Mouse (Mus musculus): Measurements from ENCODE around the gene Celf2. TPM values are rescaled to one million over a fixed set of nuclear protein-coding genes. Genes with fewer than 3 reads are reported as not detected.
"Not testable (repeated sequence)": the region's sequence is repeated elsewhere in the genome, so short reads cannot be mapped to it uniquely, and the experiment has no call there.

Celf2 gene
- total RNA-seq, 2 experiments from 2014 or later: 53.7 to 61.2 TPM

DNA sequence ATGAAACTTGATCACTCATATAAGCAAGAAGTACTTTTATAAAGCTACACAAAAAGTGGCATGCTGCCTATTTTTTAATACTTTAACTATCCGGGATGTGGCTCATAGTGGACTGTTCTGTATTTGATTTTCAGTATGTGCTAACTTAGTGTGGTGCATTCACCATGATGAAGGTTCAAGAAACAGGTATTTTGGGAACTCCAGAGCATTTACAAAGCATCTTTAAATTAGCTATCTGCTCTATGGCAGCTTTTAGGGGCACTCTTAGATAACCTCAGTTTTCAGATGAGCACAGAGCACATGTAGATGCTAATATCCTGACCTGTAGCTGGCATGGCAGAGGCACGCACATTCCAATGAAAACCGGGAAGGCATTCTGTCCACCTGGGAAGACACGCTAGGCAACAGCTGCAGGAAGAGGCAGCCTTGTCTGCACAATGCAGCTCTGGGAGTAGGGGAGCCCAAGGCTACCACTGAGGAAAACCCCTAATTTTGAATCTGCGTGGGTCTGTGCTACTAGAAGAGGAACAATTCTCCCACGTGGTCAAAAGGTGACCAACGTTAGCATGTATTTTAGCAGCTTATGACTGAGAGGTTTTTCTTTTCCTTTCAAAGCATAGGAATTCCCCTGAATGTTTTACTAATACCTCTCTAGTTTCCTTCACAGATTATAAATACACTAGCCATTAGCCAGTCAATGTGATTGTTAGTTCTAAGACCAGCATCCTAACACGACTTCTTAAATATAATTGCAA, 911.1 kb downstream of the Celf2 start:
- intact Hi-C loops (cut with DNase I; ENCODE audit: low total_unique reads): no loop called here
- DNase-seq: no peak

DNA sequence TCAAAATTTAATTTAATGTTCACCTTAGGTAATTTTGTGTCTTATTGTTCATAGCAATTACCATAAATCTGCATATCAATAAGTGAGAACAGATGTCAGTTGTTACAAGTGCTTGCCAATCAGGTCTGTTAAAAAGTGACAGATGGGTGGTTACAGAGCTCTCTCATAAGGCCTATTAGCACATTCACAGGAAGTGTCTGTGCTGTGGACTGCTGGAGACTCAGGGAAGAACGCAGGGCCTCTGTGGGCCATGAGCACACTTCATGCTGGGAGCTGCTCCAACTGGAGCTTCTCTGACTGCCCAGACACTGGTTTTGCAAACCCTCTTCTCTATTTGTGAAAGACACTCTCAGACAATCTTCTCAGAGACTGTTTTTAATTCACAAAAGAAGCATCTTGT, 914.6 kb downstream of the Celf2 start:
- intact Hi-C loops (cut with DNase I; ENCODE audit: low total_unique reads): no loop called here
- no peak for DNase-seq

DNA sequence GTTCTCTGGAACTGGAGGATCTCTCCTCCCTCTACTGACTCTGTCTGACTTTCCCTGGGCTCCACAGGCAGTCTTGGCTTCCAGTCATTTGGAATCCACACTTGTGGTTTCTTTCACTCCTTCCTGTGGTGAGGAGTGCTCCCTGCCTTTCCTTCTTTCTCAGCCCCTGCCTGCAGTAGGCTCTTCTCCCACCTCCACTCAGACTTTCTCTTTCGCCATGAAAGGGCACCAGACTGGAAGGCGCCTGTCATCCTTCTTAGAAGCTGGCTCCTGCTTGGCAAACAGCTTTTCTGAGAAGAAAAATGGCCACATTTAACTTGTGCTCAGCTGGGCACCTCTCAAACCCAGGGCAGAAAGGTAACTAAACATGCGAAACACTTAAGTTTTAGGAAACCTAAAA, 915.2 kb downstream of the Celf2 start:
- intact Hi-C loops (cut with DNase I; ENCODE audit: low total_unique reads): no loop called here
- no peak for DNase-seq

DNA sequence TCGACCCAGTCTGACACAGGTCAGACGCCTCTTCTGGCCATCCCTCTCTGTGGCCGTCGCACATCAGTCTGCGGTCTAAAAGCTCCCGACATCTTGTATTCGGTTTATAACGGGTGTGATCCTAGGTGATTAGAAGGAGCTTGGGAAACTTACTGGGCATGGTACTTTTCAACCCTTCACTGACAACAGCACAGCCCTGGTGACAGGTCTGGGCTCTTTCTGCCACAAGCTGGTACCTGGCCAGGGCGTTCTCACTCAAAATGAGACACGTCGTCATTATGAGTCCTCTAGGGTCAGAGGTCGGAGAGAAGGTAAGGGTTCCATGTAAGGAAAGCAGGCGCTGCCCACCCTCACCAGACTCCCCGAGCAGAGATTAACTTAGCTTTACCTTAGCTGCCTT, 915.6 kb downstream of the Celf2 start:
- intact Hi-C loops (cut with DNase I; ENCODE audit: low total_unique reads): no loop called here
- no peak for DNase-seq

DNA sequence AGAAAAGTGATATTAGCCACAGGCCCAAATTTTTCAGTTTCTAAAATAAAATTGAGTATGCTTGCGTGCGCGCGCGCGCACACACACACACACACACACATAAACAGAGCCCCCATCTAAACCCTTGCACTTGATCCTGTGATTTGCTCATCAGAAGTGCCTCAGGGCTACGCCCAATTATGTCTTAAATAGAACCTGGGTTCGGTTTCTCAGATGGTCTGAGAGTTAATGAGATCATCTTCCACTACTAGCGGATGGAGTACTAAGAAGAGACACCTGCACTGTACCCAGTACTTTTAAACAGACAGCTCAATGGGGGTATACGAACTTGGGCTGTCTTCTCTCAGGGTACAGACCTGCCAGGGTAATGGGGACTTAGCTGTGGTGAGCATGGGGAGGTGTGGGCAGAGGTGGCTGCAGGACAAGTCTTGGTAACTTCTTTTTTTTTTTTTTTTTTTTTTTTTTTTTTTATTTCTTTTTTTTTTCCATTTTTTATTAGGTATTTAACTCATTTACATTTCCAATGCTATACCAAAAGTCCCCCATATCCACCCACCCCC, 923.2 kb downstream of the Celf2 start:
- intact Hi-C loops (cut with DNase I; ENCODE audit: low total_unique reads): no loop called here

DNA sequence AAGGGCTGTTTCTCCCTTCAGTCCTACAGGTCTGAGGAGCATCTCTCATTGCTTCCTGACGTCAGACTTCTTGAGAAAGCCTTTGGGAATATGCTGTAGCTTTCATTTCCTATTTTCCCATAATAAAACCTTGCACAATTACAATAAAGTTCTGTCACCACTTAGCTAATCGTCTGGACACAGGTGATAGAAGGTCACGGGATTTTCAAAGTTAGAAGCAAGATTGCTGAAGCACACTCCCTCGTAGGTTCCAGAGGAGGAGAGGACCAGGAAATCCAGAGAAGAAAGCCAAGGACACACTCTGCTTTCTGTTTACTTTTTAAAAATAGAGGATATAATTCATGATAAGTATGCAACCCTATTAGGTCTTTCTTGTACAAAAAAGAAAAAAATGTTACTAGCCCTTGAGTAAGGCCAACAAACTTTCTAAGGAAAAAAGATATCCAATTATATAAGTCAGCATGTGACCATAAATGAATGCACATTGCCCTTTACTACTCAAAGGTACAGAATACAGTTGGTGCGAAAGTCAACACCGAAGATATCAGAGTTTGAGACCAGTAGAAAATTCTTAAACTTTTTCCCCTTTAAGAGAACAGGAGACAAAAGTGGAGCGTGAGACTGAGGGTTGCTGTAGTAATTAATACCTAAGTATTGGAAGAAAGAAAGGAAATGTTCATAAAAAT, 924.2 kb downstream of the Celf2 start:
- no peak for DNase-seq
- intact Hi-C loops (cut with DNase I; ENCODE audit: low total_unique reads): no loop called here

More for the DNA sequence above, 923.2 kb downstream of the Celf2 start:
- no peak for DNase-seq

DNA sequence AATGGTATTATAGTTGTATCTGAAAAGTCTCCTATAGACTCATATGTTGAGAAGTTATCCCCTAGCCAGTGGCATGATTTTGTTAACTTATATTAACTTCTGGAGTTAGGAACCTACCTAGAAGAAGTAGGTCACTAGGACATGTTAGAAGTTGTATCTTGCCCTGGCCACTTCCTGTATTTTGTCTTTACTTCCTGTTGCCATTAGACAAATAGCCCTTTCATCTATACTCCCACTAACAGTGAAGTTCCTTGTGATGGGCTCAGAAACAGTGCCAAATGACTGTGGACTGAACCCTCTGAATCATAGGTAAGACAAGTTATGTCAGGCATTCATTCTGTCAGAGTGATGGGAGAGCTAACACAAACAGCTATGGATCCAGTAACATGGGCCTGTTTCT, 926.7 kb downstream of the Celf2 start:
- intact Hi-C loops (cut with DNase I; ENCODE audit: low total_unique reads): no loop called here
- DNase-seq: no peak

DNA sequence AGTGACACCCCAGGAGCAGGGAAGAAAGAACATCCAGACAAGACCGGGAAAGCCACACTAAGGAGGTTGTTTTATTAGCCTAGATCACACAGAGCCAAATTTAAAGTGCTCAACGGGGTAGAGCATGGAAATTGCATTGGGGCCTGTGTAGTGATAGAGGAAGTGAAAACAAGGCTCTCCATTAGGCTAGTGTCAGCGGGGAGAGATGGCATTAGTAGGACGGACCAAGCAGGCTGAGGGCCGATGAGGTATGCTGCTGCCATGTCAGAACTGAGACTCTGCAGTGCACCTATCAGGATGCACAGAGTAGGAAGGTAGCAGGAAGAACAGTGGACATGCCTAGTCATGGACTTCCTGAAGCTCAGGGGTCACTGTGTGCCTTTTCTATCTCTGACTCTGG, 929.3 kb downstream of the Celf2 start:
- DNase-seq: no peak
- intact Hi-C loops (cut with DNase I; ENCODE audit: low total_unique reads): no loop called here

DNA sequence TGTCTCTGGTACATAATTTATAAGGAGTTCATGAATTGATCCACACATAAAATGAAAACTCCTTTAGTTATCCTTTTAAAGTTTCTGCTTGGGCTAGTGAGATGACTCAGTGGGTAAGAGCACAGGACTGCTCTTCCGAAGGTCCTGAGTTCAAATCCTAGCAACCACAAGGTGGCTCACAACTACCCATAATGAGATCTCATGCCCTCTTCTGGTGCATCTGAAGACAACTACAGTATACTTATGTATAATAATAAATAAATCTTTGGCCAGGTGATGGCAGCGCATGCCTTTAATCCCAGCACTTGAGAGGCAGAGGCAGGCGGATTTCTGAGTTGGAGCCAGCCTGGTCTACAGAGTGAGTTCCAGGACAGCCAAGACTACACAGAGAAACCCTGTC, 934.0 kb downstream of the Celf2 start:
- intact Hi-C loops (cut with DNase I; ENCODE audit: low total_unique reads); DNase-seq: not testable (repeated sequence)

DNA sequence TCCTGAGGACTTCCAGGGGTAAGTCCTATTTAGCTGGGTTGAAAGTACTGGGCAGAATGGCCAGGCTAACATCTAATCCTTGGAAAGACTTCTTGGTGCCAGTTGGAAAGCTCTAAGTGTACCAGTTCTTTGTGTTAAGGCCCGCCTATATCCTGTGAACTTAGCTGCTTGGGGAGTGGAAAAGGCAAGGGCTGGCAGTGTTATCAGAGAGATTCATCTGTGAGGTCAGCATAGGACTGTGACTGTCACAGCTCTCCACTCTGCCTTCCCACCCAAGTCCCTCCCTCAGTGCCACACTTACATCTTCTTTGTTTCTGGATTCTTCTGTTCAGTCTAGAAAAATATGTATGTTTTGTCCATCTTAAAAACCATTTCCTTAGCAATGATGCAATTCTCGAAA, 935.7 kb downstream of the Celf2 start:
- DNase-seq: no peak
- intact Hi-C loops (cut with DNase I; ENCODE audit: low total_unique reads): no loop called here

DNA sequence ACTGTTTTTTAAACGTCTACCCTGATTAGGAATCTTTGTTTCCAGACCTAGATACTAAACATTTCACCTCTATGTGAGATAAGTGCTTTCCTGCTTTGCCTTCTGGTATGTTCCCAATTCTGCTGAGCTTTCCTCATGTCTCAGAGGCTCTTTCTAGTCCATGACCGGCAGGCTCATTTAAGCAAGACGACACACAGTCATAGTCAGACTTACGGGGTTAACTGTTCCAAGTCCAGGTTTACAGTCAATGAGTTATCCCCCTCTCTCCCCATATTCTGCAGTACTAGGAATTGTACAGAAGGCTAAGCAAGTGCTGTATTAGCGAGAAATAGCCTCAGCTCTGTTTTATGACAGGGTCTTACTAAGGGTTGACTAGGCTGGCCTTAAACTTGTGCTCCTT, 936.4 kb downstream of the Celf2 start:
- intact Hi-C loops (cut with DNase I; ENCODE audit: low total_unique reads): no loop called here
- no peak for DNase-seq

DNA sequence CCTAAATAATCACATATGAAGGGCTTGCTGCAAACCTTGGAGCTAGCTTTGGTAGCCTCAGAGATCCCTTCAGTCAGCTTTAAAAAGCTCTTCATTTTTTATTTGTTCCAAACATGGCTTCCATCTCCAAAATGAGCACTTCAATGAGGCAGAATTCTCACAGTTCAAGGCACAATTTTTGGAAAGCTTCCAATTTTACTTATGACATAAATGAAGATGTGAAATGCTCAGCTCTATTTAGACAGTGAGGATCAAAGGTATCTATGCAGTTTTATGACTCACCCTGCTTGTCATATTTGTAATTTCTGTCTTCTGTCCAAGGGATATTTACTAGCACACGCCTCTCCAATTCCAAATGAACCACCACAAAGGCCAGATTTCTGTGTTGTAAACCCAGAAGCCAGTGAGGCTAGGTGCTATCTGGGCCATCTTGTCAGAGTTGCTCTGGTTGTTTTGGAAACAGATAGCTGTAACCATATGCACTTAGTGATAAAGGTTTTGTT, 940.3 kb downstream of the Celf2 start:
- DNase-seq: no peak
- intact Hi-C loops (cut with DNase I; ENCODE audit: low total_unique reads): no loop called here

DNA sequence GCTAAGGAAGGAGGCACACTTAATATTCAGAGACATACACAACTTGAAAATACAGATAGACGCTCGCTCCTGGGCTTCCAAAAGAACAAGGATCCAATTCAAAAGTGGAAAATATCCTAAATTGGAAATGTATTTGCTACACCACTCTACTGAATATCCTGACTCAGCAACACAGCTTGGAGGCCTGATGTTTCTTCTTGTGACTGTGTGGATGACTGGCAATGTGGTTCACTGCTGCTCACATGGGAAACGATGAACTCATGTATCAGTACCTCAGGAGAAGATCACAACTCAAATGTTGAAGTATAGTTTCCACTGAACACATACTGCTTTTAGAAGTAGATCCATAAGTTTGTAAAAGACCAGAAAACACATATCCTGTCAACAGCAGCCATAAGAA, 944.2 kb downstream of the Celf2 start:
- intact Hi-C loops (cut with DNase I; ENCODE audit: low total_unique reads): no loop called here
- no peak for DNase-seq

DNA sequence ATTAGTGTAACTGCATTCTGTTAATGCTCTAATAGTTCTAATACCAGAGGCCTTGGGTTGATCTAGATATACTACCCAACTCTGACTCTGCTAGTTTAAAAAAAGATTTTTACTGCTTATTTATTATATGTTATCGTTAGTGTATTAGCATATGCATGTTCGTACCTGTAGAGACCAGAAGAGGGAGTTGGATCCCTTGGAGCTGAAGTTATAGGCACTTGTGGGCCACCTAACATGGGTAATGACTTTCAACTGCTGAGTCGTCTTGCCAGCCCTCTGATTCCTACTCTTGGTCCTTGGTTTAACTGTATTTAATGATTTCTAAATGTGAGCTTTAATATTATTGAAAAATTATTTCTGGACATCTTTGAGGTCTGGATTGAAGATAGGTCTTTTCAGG, 948.0 kb downstream of the Celf2 start:
- intact Hi-C loops (cut with DNase I; ENCODE audit: low total_unique reads): no loop called here
- DNase-seq: no peak

DNA sequence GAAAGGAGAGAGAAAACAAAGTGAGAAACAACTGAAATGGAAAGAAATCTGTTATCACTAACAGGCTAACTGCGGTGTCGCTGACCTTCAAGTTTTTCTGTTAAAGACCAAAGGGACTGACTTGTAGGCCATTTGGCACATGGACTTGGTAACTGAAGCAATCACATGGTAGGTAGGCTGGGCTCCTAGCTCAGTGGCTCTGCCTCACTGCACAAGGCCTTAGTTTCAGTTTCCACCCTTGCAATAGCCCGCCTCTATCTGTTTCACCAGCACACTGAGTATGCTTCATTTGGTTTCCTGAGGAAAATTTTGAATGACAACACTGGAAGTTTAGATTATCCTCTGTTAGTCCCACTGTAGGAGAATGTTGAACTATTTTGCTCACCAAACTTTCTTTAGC, 948.6 kb downstream of the Celf2 start:
- no peak for DNase-seq

DNA sequence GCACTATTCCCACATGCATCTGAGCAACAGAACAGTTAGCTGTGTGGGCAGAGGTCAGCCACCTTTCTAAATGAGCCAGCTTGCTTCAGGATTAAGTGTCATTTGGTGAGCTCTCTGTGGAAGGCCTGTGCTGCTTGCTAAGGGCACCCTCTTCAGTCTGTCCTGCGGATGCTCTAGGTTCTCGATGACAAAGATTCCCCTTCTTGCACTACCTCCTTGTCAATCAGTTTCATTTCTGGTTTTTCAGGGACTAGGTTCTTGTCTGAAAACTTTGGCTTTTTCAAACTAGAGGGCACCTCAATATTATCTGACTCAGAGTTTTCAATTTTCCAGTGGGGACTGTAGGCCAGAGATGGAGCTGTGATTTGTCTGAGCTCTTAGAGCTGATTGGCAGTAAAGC, 949.8 kb downstream of the Celf2 start:
- intact Hi-C loops (cut with DNase I; ENCODE audit: low total_unique reads): no loop called here
- no peak for DNase-seq

More for the DNA sequence above, 948.6 kb downstream of the Celf2 start:
- intact Hi-C loops (cut with DNase I; ENCODE audit: low total_unique reads): no loop called here

DNA sequence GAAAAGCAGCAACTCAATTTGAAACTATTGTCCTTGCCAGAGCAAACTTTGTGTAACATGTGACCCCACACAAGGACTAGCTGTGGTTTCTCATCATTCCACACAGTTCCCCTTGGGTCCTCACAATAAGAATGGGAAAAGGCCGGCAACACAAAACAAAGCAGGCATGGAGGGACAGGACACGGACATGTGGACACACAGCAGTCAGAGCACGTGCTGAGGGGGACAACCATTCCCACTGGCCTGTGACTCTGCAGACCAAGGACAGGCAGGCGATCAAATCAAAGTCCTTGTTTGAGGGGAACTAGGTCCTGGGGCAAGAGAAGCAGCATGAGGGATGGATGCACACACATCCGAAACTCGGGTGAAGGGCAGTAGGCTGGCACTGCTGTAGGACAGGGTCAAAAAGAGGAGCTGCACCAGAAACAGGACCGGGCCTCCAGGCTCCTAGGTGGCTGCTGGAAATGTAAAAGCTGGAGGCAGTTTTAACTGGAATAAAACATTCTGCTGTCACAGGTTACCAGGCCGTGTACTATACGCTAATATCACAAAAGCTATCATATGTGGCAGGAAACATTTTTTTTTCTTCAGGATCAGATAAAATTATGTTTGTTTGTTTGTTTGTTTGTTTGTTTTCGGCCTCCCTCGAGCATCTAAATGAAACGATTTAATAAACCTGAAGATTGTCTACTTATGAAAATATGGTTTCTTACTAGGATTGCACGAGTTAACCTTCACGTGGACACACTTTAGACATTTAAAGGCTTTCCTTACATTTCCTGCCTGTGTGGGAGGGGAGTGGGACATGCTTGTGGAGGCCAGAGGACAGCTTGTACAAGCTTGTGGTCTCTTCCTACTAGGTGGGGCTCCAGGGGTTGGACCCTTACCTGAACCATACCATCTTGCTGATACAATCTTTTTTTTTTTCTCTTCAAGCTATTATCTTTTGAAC, 950.8 kb downstream of the Celf2 start:
- no peak for DNase-seq
- intact Hi-C loops (cut with DNase I; ENCODE audit: low total_unique reads): no loop called here

DNA sequence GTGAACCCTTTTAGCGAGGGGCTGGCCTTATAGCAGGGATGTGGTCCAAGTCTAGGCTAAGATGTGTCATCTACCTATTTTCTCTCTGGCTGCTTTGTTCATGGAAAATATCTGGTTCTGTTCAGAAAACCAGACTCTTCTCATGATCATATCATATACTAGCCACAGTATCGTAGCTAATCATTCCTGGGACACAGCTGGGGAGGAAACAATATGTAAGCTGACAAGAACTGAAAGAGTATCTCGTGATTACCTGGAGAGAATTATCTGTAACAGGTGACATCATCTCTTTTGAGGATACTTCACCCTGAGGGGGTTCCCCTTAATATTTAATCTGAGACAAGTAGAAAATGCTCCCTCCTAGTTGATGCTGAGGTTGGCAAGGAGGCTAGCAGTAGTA, 951.6 kb downstream of the Celf2 start:
- intact Hi-C loops (cut with DNase I; ENCODE audit: low total_unique reads): no loop called here
- DNase-seq: no peak

DNA sequence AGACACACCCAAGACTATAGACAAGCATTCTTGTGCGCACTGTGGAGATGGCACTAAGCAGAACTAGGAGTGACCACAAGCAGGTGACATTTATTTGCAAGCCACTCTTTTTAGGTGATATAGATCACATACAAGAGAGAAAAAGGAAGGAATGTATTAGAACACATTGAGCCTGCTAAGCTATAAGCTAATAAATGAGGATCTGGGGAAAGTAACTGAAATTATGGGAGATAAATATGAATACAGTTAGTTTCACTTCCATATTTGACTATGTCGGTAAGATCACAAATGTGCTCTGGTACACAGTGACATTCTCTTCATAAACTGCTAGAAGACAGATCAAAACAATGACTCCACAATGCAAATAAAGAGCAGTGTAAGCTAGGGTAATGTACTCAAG, 952.5 kb downstream of the Celf2 start:
- intact Hi-C loops (cut with DNase I; ENCODE audit: low total_unique reads): no loop called here
- DNase-seq: no peak

DNA sequence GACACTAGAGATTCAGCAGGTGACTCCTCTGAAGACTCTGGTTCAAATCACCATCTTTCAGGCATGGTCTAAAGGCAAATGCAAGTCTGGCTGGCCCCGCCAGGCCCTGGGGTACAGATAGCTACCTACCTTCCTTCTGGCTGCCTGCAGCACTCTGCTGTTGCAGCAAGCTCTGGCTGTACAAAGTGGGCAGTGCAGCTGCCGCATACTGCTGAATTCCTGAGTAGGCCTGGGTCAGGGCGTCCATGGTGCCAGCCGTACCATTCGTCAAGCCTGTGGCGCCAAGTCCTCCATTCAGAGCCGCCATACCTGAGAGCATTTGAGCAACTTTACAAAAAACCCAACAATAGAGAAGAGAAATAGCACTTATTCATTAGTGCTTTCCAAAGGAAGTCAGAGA, 955.7 kb downstream of the Celf2 start:
- intact Hi-C loops (cut with DNase I; ENCODE audit: low total_unique reads): no loop called here

More for the DNA sequence above, 955.7 kb downstream of the Celf2 start:
- DNase-seq: no peak

Data from gastrocnemius, postnatal 14 days (tissue).